In the genomic region with DNA sequence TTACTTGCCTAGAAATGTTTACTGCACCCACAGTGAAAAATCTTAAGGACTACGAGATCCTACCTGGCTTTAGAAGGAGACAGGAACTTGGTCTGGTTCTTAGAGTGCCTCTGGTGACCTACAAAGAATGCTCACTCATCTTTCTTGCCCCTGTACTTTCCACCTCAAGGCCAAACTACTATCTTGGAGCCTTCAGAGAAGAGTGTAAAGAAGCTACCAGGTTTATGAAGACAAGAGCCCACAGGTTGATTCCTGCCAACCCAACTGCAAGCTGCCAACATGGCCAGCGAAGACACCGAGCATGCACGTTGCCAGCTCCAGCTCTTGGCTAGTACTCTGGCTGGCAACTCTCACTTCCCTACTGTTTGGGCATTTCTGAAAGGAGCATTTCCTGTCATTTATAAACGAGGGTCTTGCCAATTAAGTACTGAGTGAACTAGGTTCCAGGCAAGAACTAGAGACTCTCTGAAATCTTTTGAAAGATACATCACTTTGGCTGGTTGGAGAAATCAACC, we compare ENCODE assay signal across 9 mouse cellular contexts. TPM values are rescaled to one million over a fixed set of nuclear protein-coding genes. Genes with fewer than 3 reads are reported as not detected.
DNase-seq lines count a peak whose midpoint lies in the region; ATAC-seq lines count a peak whose summit lies in the region.
"Had no signal": no experiment of that assay in that cellular context is flagged by ENCODE, and none has a peak within 500 bp of the region (broad histone marks: within the 10 kb centered on the region; RNA-seq: fewer than 3 reads in every experiment).

No protein-coding gene starts in this region.

- H3K9ac ChIP-seq in forebrain, embryonic 13.5 days: no peak overlapping the region
- H3K9ac ChIP-seq in midbrain, embryonic 13.5 days (replicated peaks): no peak overlapping the region
- H3K9ac ChIP-seq in heart, embryonic 12.5 days: no peak overlapping the region
- H3K9ac ChIP-seq: liver, embryonic 15.5 days had no signal

- 72% methylated on average over 5 of the region's 5 CpGs for WGBS in forebrain, embryonic 13.5 days
- WGBS in forebrain, embryonic 10.5 days: 89% methylated on average over 5 of the region's 5 CpGs
- WGBS in midbrain, embryonic 13.5 days: 78% methylated on average over 5 of the region's 5 CpGs
- WGBS in midbrain, embryonic 10.5 days: 92% methylated on average over 5 of the region's 5 CpGs
- WGBS in heart, embryonic 12.5 days: 75% methylated on average over 5 of the region's 5 CpGs

- H3K4me1 ChIP-seq in forebrain, embryonic 13.5 days: peaks cover 28% of the 10 kb centered on the region
- H3K4me1 ChIP-seq in forebrain, embryonic 10.5 days: no peaks in the 10 kb centered on the region
- H3K4me1 ChIP-seq in midbrain, embryonic 13.5 days (replicated peaks): peaks cover 5% of the 10 kb centered on the region; the same call in 1 of the 2 replicates
- no peaks in the 10 kb centered on the region for H3K4me1 ChIP-seq in midbrain, embryonic 10.5 days
- H3K4me1 ChIP-seq in heart, embryonic 12.5 days (replicated peaks): peaks cover 57% of the 10 kb centered on the region

- H3K4me2 ChIP-seq in forebrain, embryonic 13.5 days: no peak overlapping the region
- no peak overlapping the region for H3K4me2 ChIP-seq in midbrain, embryonic 13.5 days (replicated peaks)
- H3K4me2 ChIP-seq in heart, embryonic 12.5 days: no peak overlapping the region; the same call in 1 of the 2 replicates
- H3K4me2 ChIP-seq: liver, embryonic 15.5 days had no signal

- H3K4me3 ChIP-seq in forebrain, embryonic 13.5 days: no peak overlapping the region
- no peak overlapping the region for H3K4me3 ChIP-seq in forebrain, embryonic 10.5 days
- no peak overlapping the region for H3K4me3 ChIP-seq in midbrain, embryonic 13.5 days (replicated peaks)
- no peak overlapping the region for H3K4me3 ChIP-seq in midbrain, embryonic 10.5 days
- no peak overlapping the region for H3K4me3 ChIP-seq in heart, embryonic 12.5 days
- H3K4me3 ChIP-seq: liver, embryonic 15.5 days had no signal

- no peak for ATAC-seq in forebrain, embryonic 13.5 days
- no peak for ATAC-seq in midbrain, embryonic 13.5 days
- ATAC-seq in heart, embryonic 12.5 days (ENCODE audit: insufficient number of reproducible peaks, low FRiP score): no peak

- intact Hi-C loops in left cerebral cortex, postnatal 36 days (cut with DNase I): no loop called here

- H3K36me3 ChIP-seq in forebrain, embryonic 13.5 days (ENCODE audit: poor library complexity, severe bottlenecking): peaks cover 56% of the 10 kb centered on the region
- H3K36me3 ChIP-seq in forebrain, embryonic 10.5 days (replicated peaks): peaks cover 100% of the 10 kb centered on the region
- peaks cover 61% of the 10 kb centered on the region for H3K36me3 ChIP-seq in midbrain, embryonic 13.5 days
- peaks cover 100% of the 10 kb centered on the region for H3K36me3 ChIP-seq in midbrain, embryonic 10.5 days
- peaks cover 40% of the 10 kb centered on the region for H3K36me3 ChIP-seq in heart, embryonic 12.5 days

- H3K27me3 ChIP-seq in forebrain, embryonic 13.5 days: no peaks in the 10 kb centered on the region
- no peaks in the 10 kb centered on the region for H3K27me3 ChIP-seq in forebrain, embryonic 10.5 days (ENCODE audit: poor library complexity, severe bottlenecking)
- H3K27me3 ChIP-seq in midbrain, embryonic 13.5 days: no peaks in the 10 kb centered on the region
- no peaks in the 10 kb centered on the region for H3K27me3 ChIP-seq in midbrain, embryonic 10.5 days (ENCODE audit: low read depth, poor library complexity, severe bottlenecking)
- no peaks in the 10 kb centered on the region for H3K27me3 ChIP-seq in heart, embryonic 12.5 days (replicated peaks)
- H3K27me3 ChIP-seq: liver, embryonic 15.5 days had no signal

- H3K9me3 ChIP-seq in forebrain, embryonic 13.5 days (replicated peaks): no peaks in the 10 kb centered on the region
- no peaks in the 10 kb centered on the region for H3K9me3 ChIP-seq in forebrain, embryonic 10.5 days
- no peaks in the 10 kb centered on the region for H3K9me3 ChIP-seq in midbrain, embryonic 13.5 days
- H3K9me3 ChIP-seq in midbrain, embryonic 10.5 days (replicated peaks): no peaks in the 10 kb centered on the region
- H3K9me3 ChIP-seq in heart, embryonic 12.5 days (replicated peaks): no peaks in the 10 kb centered on the region
- H3K9me3 ChIP-seq: liver, embryonic 15.5 days had no signal

- DNase-seq in forebrain, embryonic 10.5 days (ENCODE audit: extremely low spot score, low spot score): no peak
- DNase-seq in midbrain, embryonic 10.5 days (ENCODE audit: low spot score): no peak
- DNase-seq in skeletal muscle tissue, adult 2 months (ENCODE audit: low read depth, low spot score): peak; percentile 49
- DNase-seq in right cerebral cortex, postnatal 10 days (ENCODE audit: low spot score in 2 of 2): no peak
- no peak for DNase-seq in left cerebral cortex, postnatal 36 days (ENCODE audit: low spot score in 2 of 2)

- peak overlapping the region; percentile 60; the same call in 1 of the 2 replicates for H3K27ac ChIP-seq in forebrain, embryonic 13.5 days
- H3K27ac ChIP-seq in forebrain, embryonic 10.5 days: no peak overlapping the region
- H3K27ac ChIP-seq in midbrain, embryonic 13.5 days: peak overlapping the region; percentile 44
- H3K27ac ChIP-seq in midbrain, embryonic 10.5 days (replicated peaks): no peak overlapping the region
- peak overlapping the region; percentile 74 for H3K27ac ChIP-seq in heart, embryonic 12.5 days (ENCODE audit: poor library complexity, severe bottlenecking)
- H3K27ac ChIP-seq: liver, embryonic 15.5 days had no signal

RNA-seq across cellular contexts. Expression of a gene that starts 24.1 kb away (rescaled TPM):
- polyA plus RNA-seq in forebrain, embryonic 13.5 days (2015; fragmentation: Nextera tagmentation; extraction: Ambion mirVana): 68.3 and 74.0 TPM in 2 replicates
- polyA plus RNA-seq in forebrain, embryonic 10.5 days (2016; fragmentation: Nextera tagmentation; extraction: Ambion mirVana): 71.4 and 71.9 TPM in 2 replicates
- 65.2 and 70.3 TPM in 2 replicates for polyA plus RNA-seq in midbrain, embryonic 13.5 days (2015; fragmentation: Nextera tagmentation; extraction: Ambion mirVana)
- 65.0 and 71.1 TPM in 2 replicates for polyA plus RNA-seq in midbrain, embryonic 10.5 days (2016; fragmentation: Nextera tagmentation; extraction: Ambion mirVana)
- 59.5 and 67.0 TPM in 2 replicates for polyA plus RNA-seq in heart, embryonic 12.5 days (2016; fragmentation: Nextera tagmentation; extraction: Ambion mirVana)
- 10 to 100 TPM; 30.4 to 32.0 TPM for total RNA-seq in left cerebral cortex, postnatal 36 days (2021)

Comparison
In these comparisons a context has a peak if more than half of its experiments do, and no peak if none do; other contexts are left out.
1. H3K27ac ChIP-seq: peak in forebrain, embryonic 13.5 days (single experiment), midbrain, embryonic 13.5 days (single experiment) and heart, embryonic 12.5 days (single experiment); none in forebrain, embryonic 10.5 days (single experiment) and midbrain, embryonic 10.5 days (single experiment).